Mouse (Mus musculus) small intestine, adult 2 months (tissue): Measurements from ENCODE around the gene Brms1l.

Source experiments
- CTCF ChIP-seq: fragments of 200-500 bp; IDR thresholded peaks from 2 replicates; pipeline ENCODE4 v1.5.1; 2012; ENCODE audit warnings: low read depth, mild to moderate bottlenecking, control low read depth, inconsistent platforms, low read length, moderate library complexity, mixed read lengths; ENCODE audit not compliant: insufficient replicate concordance, insufficient read length; ENCODE audit errors: extremely low read depth
- POLR2A ChIP-seq: fragments of 200-500 bp; IDR thresholded peaks from 2 replicates; pipeline ENCODE4 v1.6.1; 2012; ENCODE audit warnings: low read depth, mild to moderate bottlenecking, control low read depth, inconsistent platforms, low read length, moderate library complexity

GRCm38 (mm10) chr12:55912138-55912537 lies 76.0 kb downstream of the Brms1l start:
- no peak for TF ChIP-seq CTCF
- TF ChIP-seq POLR2A: no peak
